Mouse (Mus musculus) adrenal gland, postnatal 4 days (tissue): ENCODE measurements around the gene Tie1. TPM values are rescaled to one million over a fixed set of nuclear protein-coding genes. Genes with fewer than 3 reads are reported as not detected.

Experiments used
- DNase-seq, 2 experiments: peaks; one replicate each; pipeline ENCODE4 v3.0.0; 2021 to 2022; ENCODE audit warnings: low spot score in 2 of 2, mixed read lengths in 2 of 2
- total RNA-seq, 2 experiments: library from RNA; stranded (reverse); gene quantifications; 2 replicates each; pipeline ENCODE4 v1.2.3; 2021

Tie1 gene
- total RNA-seq, 2 experiments from 2014 or later = 55.6 to 56.8 TPM

- no peak for DNase-seq
Observed at GRCm38 (mm10) chr4:118476773-118477530, 12.9 kb downstream of the Tie1 start.

GRCm38 (mm10) chr4:118472687-118473086 is 17.2 kb downstream of the Tie1 start:
- no peak for DNase-seq

- DNase-seq = no peak
Observed at GRCm38 (mm10) chr4:118471281-118471680, 18.6 kb downstream of the Tie1 start.

- DNase-seq = peak in 1 of 2 experiments; percentile 12
Observed at GRCm38 (mm10) chr4:118465697-118466163, 24.1 kb downstream of the Tie1 start.

GRCm38 (mm10) chr4:118464956-118465355 is 24.9 kb downstream of the Tie1 start:
- DNase-seq = no peak

GRCm38 (mm10) chr4:118457345-118457975 is 32.4 kb downstream of the Tie1 start, which contains the start of gene Mpl:
Mpl (minus strand) TSS chr4:118457513.
- DNase-seq = no peak

GRCm38 (mm10) chr4:118446415-118447153 is 43.3 kb downstream of the Tie1 start:
- DNase-seq = no peak

GRCm38 (mm10) chr4:118445781-118446414 is 44.0 kb downstream of the Tie1 start:
- DNase-seq = no peak

- no peak for DNase-seq
Observed at GRCm38 (mm10) chr4:118445088-118445487, 44.8 kb downstream of the Tie1 start.

GRCm38 (mm10) chr4:118437829-118438253 is 52.0 kb downstream of the Tie1 start:
- DNase-seq = no peak

- DNase-seq = peak; percentile 79 to 85
Observed at GRCm38 (mm10) chr4:118436820-118437603, 52.8 kb downstream of the Tie1 start, which contains the start of gene Cdc20. Cdc20 (minus strand) TSS chr4:118437352.

GRCm38 (mm10) chr4:118432332-118432731 is 57.5 kb downstream of the Tie1 start:
- no peak for DNase-seq

- DNase-seq = no peak
Observed at GRCm38 (mm10) chr4:118429215-118429895, 60.5 kb downstream of the Tie1 start.

- no peak for DNase-seq
Observed at GRCm38 (mm10) chr4:118428531-118429214, 61.2 kb downstream of the Tie1 start.

GRCm38 (mm10) chr4:118427768-118428451 is 62.0 kb downstream of the Tie1 start, which contains the start of gene Elovl1:
Elovl1 (plus strand) TSS chr4:118428093.
- peak; percentile 77 to 84 for DNase-seq

GRCm38 (mm10) chr4:118427415-118427767 is 62.5 kb downstream of the Tie1 start:
- DNase-seq = no peak

GRCm38 (mm10) chr4:118425374-118425773 is 64.5 kb downstream of the Tie1 start:
- no peak for DNase-seq

- no peak for DNase-seq
Observed at GRCm38 (mm10) chr4:118424541-118425160, 65.2 kb downstream of the Tie1 start.
